Mouse (Mus musculus): Measurements from ENCODE around the gene Atf3. TPM values are rescaled to one million over a fixed set of nuclear protein-coding genes. Genes with fewer than 3 reads are reported as not detected.

Atf3 gene
- 43.6 TPM for total RNA-seq (2023)

GRCm38 (mm10) chr1:191217939-191218338 lies at the start of gene Atf3:
TSS of gene Atf3 (minus strand) at chr1:191218039.

GRCm38 (mm10) chr1:191164717-191165116 lies 53.1 kb downstream of the Atf3 start, which contains the start of gene Fam71a:
TSS of gene Fam71a (minus strand) at chr1:191164817.

Other genes with a start within 250 kb of the Atf3 start
- gene Vash2, start 238.7 kb downstream of the Atf3 start, total RNA-seq (2023): not detected
- 32.1 TPM for gene Flvcr1, start 191.9 kb downstream of the Atf3 start, total RNA-seq (2023)
- gene Spata45, start 181.4 kb downstream of the Atf3 start, total RNA-seq (2023): not detected
- 11.1 TPM for gene Tatdn3, start 155.1 kb downstream of the Atf3 start, total RNA-seq (2023)
- gene Nsl1, start 155.0 kb downstream of the Atf3 start, total RNA-seq (2023): 0.70 TPM
- gene Batf3, start 120.2 kb downstream of the Atf3 start, total RNA-seq (2023): not detected
- not detected for gene Fam71a, start 53.2 kb downstream of the Atf3 start, total RNA-seq (2023)
- 12.7 TPM for gene Nenf, start 100.2 kb upstream of the Atf3 start, total RNA-seq (2023)
- 10.3 TPM for gene Tmem206, start 107.9 kb upstream of the Atf3 start, total RNA-seq (2023)
- gene Ppp2r5a, start 185.2 kb upstream of the Atf3 start, total RNA-seq (2023): 352 TPM